Mouse (Mus musculus): ENCODE results near the gene Slc39a11.
"Not testable (repeated sequence)": the region's sequence is repeated elsewhere in the genome, so short reads cannot be mapped to it uniquely, and the experiment has no call there.

Gene Slc39a11

DNA sequence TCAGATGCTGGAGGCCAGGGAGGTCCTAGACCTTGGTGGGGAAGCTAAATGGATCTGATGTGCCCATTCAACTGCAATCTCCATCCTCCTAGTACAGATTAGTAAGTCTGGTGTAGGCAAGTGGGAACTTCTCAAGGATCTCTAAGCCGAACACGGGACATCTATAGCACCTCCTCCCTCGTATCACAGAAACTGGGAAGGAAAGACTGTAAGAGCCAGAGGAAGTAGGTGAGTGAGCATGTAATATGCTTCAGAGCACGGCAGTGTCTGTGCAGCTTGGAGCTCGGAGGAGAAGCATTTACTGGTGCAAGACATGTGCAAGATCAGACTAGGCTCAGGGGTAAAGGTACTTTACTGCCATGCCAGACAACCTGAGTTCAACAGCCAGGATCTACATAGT, 19.0 kb upstream of the Slc39a11 start:
- intact Hi-C loops (cut with DNase I) = no loop called here

DNA sequence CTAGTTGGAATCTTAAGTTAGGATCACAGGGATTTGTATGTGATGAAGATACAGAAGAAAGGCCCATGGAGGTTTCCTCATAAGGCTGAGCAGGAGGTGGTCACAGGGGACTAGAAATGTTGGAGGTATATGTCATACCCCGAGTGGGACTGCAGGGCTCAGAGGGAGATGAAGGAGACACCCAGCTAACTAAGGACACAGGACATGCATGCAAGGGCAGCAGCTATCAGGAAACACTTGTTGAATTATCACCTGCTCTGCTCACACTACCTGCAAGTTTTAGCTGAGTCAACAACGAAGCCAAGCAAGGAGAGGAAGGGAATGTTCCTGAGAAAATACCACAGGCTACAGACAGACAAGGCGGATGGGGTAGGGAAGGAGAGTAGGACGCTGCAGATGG, 17.8 kb upstream of the Slc39a11 start:
- intact Hi-C loops (cut with DNase I) = no loop called here

DNA sequence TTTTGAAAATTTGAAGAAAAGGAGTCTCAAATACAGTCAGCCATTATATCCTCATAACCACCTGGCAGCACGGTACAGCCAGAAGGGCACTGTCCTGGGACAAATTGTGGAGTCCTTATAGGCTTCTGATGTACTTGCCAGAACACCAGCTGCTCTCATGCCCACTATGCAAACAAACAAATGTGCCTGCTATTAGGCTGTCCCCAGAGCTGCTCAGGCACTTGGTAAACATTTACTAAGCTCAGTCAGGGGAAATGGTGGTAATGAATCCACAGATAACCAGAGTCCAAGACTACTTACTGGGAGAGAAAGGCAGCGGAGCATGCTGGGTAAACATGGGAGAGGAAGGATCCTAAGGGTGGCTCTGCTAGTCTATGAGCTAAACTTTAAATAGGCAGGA, 17.2 kb upstream of the Slc39a11 start:
- intact Hi-C loops (cut with DNase I) = no loop called here

DNA sequence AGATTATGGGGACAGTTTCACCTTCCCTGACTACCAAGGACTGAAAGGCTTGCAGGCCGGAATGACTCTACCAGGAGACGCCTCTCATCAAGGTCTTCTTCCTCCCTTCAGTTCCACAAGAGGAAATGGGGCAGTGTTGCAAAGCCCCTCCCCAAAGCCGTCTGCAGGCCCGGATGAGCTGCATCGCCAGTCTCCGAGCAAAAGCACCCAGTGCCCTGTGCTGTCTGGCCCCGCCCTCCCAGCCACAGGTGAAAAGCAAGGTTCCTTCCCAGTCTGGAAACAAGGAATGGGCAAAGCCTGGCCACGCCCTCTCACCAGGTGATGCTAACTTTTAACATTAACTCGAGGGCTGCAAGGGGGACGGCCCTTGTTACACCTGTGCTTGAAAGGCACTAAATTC, 16.8 kb upstream of the Slc39a11 start:
- intact Hi-C loops (cut with DNase I) = no loop called here

DNA sequence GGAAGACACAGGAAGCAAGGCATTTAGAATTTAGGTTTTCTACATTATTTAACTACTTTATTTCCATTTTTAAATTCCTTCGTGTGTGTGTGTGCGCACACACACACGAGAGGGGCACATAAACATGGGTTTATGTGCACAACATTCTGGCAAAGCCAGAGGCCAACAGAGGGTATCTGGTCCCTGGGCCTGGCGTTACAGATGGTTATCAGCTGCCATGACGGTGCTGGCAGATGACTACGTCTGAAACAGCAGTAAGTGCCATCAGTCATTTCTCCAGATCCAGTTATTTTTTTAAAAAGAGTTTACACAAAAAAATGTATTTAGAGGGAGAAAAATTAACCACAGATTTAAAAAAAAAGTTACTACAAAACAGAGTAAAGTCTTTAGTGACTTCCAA, 16.3 kb upstream of the Slc39a11 start:
- intact Hi-C loops (cut with DNase I) = no loop called here

DNA sequence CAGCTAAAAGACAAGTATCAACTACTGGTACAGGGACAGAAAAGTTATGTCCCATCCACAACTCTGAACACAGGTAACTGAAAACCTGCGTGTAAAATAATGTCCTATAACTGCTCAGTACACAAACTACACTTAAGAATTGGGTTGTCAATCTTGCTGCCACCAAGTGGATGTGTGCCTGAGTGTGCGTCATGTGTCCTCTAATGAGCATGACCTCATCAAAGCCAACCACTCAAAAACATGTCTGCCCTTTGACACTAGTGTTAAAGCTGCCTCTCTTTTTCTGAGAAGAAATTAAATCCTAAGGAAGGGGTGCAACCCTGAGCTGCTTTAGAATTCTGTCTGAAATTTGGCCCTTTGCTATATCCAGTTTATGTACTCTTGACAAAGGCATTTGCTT, 14.4 kb upstream of the Slc39a11 start:
- intact Hi-C loops (cut with DNase I) = no loop called here

DNA sequence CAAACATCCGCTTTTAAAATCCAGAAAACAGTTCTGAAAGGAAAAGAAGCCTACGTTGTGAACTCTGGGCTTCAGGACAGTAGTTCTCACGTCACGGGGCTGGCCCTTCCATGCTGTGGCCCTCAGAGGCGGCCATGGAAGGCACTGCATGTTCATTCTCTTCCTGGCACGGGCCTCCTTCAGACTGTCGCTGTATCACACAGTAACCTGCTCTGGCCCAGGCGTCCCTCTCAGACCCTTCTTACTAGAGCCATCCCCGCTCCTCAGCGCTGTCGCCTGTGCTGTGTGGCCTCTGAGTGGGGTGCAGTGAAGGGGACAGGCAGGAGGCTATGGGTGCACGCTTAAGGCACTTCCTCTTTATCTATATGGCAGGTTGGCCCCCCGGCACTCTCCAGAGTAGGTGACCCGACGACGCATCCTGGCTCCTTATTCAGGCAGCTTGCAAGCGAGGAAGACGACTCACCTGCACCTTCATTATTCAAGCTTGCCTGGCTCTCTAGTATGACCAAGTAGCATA, 12.0 kb upstream of the Slc39a11 start:
- intact Hi-C loops (cut with DNase I) = no loop called here

DNA sequence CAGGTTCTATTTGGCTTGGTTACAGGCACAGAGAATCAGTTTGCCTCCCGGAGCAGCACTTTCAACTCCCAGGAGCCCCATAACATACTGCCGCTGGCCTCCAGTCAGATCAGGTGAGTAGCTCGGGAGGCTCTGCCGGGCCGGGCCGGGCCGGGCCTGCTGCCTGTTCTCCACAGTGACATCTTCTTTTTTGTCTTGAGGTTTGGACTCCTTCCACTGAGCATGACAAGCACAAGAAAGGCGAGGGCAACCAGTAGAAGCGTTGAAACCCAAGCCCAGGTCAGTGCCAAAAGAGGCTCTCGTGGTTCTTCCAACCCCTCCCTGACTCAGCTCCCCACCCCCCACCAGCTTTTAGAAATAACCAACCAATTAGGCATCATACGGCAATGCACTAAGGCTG, 11.1 kb upstream of the Slc39a11 start:
- intact Hi-C loops (cut with DNase I) = no loop called here

DNA sequence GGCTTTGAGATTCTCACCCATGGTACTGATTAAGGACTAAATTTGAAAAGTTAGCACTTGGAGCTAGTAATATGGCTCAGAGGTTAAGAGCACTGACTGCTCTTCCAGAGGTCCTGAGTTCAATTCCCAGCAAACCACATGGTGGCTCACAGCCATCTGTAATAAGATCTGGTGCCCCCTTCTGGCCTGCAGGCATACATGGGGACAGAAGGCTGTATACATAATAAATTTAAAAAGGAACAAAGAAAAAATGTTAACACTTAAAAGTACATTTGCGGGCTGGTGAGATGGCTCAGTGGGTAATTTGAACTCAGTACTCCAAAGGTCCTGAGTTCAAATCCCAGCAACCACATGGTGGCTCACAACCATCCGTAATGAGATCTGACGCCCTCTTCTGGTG, 10.3 kb upstream of the Slc39a11 start:
- intact Hi-C loops (cut with DNase I) = not testable (repeated sequence)

DNA sequence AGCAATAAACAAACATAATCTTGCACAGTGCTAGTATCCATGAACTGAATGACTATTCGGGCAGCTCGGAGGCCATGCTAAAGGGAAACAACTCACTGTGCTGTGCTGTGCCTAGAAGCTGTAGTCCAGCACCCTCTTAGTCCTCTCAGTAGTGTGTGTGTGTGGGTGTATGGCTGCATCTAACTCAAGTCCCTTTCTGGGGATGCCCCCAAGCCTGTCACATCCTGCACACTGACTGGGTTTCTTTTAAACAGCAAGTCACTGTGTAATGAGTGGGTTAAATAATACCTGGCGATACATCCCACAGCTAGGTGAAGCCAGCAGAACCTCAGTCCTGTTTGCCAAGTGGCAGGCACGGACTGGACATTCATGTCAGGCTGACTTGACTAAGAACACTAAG, 8.9 kb upstream of the Slc39a11 start:
- intact Hi-C loops (cut with DNase I) = no loop called here

DNA sequence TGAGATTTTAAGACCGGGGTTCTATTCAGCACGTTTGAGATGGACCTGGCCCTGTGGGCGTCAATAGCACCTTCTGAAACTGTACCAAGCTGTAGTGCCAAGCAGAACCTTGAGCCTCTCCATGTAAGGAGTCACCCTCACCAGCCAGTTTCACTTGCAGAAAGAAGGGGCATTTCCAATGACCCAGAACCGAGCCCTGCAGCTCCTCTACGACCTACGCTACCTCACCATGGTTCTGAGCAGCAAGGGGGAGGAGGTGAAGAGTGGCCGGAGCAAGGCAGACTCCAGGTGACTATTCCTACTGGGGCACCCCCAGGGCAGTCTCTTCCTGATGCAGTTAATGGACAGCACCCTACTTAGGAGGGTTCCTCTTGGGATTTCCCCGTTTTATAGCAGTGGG, 8.4 kb upstream of the Slc39a11 start:
- intact Hi-C loops (cut with DNase I) = no loop called here

DNA sequence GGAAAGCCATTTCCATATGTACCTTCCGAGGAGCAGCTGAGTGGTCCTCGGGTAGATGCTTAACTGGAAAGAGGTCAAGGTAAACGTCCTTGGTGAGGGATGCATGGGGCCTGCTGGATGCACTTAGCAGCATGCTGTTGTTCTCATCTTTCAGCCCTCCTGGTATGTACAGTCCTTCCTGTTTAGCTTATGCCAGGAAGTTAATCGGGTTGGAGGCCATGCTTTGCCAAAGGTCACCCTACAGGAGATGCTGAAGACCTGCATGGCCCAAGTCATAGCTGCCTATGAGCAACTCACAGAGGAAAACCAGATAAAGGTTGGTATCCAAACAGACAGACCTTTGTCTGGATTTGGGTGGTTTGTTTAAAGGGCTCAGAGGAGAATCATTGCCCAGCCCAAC, 7.3 kb upstream of the Slc39a11 start:
- intact Hi-C loops (cut with DNase I) = no loop called here

DNA sequence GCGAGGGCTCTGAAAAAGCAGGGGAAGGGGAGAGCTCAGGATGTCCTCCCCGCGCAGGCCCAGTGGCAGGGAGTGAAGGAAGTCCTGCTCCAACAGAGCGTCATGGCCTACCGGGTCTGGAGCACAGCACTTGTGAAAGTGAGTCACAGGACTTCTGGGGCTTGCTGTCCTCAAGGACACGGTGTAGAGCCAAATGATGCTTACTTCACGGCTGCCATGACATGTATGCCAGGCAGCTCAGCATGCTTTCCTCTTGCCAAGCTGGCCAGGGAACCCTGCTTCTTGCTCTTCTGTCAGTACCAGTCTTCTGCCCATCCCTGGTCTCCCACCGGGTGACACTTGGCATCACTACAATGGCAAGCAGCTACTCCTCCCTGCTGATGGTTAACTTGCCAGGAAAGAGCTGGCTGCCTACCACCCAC, 6.6 kb upstream of the Slc39a11 start:
- intact Hi-C loops (cut with DNase I) = no loop called here

DNA sequence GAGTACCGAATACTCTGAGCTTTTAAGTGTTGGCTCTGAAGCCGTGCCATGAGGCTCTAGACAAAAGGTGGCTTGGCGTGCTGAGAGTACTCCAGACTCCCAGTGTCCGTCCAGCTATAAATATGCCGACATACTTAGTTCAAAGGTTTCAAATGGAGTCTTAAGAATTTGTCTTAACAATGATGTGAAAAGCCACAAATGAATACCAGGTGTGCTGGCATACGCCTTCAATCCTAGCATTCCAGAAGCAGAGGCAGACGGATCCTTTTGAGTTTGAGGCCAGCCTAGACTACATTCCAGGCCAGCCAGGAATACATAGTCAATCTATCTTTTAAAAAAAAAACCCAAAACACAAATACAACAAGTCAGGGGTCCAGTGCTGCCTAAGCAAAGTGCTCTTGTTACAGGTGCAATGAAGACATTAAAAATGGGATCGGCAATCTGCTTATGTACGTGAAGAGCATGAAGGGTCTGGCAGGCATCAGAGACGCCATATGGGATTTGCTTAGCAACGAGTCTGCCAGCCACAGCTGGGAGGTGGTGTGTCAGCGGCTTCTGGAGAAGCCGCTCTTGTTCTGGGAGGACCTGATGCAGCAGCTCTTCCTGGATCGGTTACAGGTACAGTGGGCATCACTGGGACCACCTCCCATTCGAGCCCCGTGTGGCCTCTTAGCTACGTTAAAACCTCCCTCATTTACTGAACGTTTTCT, 4.8 kb upstream of the Slc39a11 start:
- intact Hi-C loops (cut with DNase I) = no loop called here

DNA sequence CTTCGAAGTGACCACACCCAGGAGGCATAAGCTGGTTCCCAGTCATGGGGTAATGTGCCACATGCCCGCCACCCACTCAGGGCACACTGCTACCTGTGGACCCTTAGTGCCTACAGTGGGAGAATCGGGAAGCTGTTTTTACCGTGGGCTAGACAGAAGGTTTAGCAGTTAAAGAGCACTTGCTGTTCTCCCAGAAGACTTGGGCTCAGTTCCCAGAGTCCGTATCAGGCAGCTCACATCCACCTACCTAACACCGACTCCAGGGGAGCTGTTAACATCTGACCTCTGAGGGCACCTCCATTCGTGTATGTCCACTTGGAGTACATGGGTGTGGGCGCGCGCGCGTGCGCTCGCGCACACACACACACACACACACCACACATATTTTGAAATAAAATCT, 4.2 kb upstream of the Slc39a11 start:
- intact Hi-C loops (cut with DNase I) = no loop called here

DNA sequence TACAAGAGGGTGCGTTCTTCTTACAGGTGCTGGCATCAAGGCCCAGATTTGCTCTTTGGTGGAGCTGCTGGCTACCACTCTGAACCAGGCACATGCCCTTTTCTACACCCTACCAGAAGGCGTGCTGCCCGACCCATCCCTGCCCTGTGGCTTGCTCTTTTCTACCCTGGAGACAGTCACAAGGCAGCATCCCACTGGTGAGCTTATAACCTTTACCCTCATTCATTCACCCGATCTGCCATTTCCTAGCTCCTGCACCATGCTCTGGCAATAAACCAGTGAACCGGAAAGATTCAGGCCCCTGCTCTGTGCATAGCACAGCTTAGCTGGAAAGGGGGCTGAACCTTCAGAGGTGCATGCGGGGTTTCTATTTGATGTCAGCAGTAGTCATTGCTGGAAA, 2.6 kb upstream of the Slc39a11 start:
- intact Hi-C loops (cut with DNase I) = no loop called here

DNA sequence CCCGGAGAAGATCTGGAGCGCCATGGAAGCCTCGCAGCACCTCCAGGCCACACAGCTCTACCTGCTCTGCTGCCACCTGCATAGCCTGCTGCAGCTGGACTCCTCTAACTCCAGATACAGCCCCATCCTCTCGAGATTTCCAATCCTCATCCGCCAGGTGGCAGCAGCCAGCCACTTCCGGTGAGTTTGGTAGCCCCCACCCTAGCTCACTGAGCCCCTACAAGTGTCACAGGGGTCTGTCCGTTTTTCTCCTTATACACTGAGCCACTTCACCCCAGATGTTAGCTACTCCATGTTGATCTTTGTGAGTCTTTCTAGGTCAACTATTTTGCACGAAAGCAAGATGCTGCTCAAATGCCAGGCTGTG, 2.0 kb upstream of the Slc39a11 start:
- intact Hi-C loops (cut with DNase I) = no loop called here

DNA sequence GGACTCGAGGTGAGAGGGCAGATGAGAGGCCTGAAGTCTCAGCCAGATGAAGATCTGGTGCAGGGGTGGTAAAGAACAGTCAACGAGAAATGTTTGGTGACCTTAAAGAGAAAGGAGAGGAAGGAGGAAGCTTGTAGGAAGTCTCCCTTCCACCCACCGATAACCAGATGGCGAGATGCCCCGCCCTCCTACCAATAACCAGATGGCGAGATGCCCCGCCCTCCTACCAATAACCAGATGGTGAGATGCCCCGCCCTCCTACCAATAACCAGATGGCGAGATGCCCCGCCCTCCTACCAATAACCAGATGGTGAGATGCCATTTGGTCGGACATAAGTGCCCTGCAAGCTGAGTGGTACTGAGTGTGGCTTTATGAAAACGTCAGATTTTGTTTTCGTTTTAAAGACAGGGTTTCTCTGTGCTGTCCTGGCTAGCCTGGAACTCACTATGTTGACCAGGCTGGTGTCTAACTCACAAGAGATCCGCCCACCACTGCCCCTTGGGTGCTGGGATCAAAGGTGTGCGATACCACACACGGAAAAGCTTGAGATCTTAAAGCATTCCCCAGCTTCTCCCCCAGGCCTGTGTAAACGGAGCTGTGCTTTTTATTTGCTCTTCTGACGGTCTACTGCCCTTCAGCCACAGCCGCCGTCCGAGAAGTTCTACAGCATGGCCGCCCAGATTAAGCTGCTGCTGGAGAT, 1.5 kb upstream of the Slc39a11 start:
- intact Hi-C loops (cut with DNase I) = no loop called here

DNA sequence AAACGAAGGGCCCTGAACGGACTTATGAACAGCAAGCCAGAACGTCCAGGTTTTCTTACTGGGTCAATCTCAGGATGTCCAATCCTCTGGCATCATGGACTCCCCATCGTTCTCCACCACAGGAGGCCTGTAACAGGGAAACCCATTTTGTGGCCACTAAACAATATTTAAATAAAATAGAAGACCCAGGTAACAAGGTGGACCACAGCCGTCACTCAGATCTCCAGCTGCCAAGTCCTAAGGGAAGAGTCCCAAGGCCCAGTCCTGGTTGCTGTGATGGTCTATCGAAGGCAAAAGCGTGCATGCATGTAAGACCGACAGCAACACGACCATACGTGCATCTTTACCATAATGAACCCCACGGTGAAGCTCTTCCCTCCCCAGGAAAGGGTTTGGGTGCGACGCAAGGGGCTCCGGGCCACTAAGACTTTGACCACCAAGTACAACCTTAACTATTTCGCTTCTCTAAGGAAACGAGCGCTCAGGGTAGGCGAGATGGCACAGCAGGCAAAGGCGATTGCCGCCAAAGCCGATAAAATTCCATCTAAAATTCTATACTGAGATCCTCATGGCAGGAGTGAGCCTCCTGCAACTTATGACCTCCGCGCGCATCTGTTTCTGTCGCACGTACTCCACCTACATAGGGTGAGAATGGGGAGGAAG, 1.1 kb downstream of the Slc39a11 start, which contains the start of gene Cog1:
TSS of gene Cog1 (plus strand) at position 480 of the 663 bp plus-strand sequence.
- intact Hi-C loops (cut with DNase I) = loop anchor here (5.0 kb wide), 2 partner anchors 33 to 163 kb away; partner anchors contain the start of genes D11Wsu47e and Fam104a

DNA sequence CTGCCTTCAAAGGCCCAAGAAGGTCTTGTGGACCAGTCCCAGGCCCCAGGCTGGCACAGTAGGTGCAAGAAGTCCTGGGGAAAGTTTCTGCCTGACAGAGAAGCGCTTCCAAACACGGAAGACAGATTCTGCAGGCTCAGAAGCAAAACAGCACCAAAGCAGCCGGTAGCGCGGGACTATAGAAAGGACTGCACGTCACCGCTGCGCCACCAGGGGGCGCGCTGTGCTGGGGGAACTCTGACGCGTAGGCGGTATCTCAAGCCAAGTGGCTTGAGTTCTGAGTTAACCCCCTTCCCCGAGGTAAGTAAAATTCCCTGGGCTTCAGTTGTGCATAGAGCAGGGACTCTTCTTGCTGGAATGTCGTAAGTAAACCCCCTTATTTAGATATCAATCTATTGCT, 1.7 kb downstream of the Slc39a11 start:
- intact Hi-C loops (cut with DNase I) = loop anchor here (5.0 kb wide), 2 partner anchors 34 to 164 kb away; partner anchors contain the start of genes D11Wsu47e and Fam104a

DNA sequence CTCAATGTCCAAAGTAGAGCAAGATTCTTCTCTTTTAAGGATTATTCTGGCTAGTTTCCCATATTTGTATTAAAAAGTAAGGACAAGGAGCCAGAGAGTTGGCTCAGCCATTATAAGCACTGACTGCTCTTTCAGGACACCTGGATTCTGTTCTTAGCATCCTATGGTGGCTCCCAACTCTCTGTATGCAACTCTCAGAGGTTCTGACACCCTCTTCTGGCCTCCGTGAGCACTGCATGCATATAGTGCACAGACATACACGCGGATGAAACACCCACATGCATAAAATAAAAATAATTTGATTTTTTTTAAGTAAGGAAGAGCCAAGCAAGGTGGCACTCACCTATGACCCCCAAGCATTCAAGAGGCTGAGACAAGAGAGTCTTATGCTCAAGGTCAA, 4.7 kb downstream of the Slc39a11 start:
- intact Hi-C loops (cut with DNase I) = loop anchor here (5.0 kb wide), 2 partner anchors 37 to 167 kb away; partner anchors contain the start of genes D11Wsu47e and Fam104a

DNA sequence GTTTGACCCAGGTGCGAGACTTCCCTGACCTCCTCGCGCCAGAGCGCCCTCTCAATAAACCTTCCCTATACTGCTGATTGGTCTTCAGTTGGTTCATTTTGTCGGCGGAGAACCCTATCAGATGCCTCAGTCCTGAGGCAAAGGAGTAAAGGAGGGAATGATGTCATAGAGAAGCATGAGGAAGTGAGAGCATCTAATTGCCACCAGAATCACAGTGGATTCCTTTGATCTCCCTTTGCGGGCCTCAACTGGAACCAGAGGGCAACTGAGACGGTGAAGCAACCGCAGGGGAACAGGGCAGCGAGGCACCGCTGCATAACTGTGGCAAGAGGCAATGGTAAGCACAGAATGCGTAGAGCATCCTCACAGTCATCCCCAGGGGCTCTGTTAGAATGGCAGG, 11.2 kb downstream of the Slc39a11 start:
- intact Hi-C loops (cut with DNase I) = no loop called here

Measured in adrenal gland (tissue).